Mouse (Mus musculus): ENCODE measurements around the gene Stk40.

DNA sequence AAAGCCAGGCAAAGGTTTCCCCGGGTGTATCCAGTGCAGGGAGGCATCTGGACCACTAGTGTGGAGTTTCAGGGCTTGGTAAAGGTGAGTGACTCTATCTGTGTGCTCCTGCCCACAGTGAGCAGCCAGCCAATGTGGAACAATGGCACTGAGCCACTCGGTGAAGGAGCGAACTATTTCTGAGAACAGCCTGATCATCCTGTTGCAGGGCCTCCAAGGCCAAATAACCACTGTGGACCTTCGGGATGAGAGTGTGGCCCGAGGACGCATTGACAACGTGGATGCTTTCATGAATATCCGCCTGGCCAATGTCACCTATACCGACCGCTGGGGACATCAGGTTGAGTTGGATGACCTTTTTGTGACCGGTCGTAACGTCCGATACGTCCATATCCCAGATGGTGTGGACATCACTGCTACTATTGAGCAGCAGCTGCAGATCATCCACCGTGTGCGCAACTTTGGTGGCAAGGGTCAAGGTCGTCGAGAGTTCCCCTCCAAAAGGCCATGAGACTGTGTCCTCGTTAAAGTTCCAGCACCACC is 6.0 kb upstream of the Stk40 start:
- TF ChIP-seq POLR2A (IDR thresholded peaks at IDR 0.05; ENCODE audit: control insufficient read depth, low read depth, low read length), result no peak
- TF ChIP-seq CTCF (IDR thresholded peaks at IDR 0.05; ENCODE audit: control insufficient read depth, insufficient read depth, insufficient replicate concordance, low read depth, low read length), result no peak
